Mouse (Mus musculus): Measurements from ENCODE around the gene 1700025G04Rik.

Gene 1700025G04Rik

DNA sequence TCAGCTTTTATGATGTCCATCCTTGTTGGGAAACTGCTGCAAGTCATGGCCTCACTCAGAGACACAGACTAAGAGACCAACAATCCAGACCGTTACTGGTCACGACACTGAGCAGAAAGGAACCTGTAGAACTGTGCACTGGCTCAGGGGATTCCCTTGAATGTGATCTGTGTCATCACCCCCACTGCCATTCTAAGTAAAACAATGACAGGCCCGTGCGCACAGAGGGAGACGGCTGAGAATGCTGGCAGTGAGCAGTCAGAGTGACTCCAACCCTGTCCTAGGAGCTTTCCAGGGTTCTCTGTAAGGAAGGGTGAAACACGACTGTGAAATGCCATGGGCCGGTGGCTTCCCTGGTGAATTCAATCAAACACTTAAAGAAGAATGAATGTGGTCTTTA lies 132.3 kb downstream of the 1700025G04Rik start:
- DNase-seq: no peak

DNA sequence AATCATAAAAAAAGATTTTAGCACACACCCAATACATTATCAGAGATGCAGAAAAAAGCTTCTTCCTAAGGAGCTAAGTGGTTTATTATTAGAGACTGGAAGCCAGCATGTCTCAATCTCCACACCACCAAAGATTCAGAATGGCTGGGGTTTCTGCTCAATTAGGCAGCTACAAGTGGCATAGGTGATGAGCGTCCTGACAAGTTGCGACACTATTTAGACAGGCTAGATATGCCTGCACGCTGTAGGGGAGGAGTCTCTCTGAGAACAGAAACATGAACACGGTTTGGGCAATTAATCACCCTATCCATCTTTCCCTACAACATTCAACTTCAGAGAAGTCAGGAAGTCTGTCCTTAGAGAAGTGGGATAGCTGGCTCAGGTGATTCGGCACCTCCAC lies 134.1 kb downstream of the 1700025G04Rik start:
- DNase-seq: no peak

DNA sequence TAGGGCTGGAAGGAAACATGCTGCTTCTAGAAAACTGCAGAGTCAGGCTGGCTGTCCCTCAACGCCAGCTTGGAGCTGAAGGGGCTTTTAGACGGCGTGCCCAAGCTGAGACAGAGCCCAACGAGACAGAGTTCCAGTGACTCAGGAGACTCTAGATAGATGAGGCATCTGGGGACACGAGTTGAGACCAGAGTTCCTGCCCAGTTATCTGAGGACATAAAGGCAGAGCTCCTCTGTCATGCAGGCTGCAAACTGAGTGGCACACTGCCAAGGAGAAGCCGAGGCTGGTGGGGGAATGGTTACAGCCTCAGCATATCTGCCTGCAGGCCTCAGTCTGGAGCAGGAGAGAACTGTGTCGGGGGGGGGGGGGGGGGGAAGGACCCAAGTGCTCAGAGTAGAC lies 136.4 kb downstream of the 1700025G04Rik start:
- DNase-seq: peak; percentile 60

DNA sequence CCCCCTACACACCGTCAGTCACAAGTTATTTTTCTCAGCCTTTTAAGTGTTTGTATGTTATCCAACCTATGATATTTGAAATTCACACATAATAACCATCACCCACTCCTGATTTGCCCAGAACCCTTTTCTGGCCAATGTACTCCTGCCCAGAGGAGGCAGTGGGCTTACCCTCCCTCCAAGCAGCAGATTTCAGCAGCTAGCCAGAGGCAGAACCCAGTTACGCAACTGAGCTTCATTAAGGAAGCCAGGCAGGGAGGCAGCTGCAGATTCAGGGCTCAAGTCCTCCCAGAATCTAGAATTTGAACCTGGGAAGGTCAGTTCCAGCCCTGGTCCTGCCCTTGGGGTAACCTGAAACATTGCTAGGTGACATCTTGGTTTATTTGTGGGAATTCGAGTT lies 141.9 kb downstream of the 1700025G04Rik start:
- DNase-seq: no peak

DNA sequence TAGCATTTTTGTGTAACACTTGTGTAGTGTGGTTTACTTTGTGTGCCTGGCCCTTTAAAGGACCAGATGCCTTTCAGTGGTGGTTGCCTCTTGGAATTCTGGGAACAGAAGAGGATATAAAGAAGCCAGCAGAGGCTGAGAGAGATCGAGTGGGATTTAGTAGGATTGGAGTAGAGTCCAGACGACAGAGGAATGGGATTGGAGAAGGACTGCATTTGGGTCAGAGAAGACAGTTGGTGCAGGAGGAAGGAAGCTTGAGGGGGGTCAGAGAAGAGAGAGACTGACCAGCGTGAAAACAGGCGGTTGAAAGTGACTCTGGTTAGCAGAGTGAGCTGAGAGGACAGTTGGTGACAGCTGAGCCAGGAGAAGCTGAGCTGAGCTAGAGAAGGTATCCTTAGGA lies 142.4 kb downstream of the 1700025G04Rik start:
- DNase-seq: no peak

DNA sequence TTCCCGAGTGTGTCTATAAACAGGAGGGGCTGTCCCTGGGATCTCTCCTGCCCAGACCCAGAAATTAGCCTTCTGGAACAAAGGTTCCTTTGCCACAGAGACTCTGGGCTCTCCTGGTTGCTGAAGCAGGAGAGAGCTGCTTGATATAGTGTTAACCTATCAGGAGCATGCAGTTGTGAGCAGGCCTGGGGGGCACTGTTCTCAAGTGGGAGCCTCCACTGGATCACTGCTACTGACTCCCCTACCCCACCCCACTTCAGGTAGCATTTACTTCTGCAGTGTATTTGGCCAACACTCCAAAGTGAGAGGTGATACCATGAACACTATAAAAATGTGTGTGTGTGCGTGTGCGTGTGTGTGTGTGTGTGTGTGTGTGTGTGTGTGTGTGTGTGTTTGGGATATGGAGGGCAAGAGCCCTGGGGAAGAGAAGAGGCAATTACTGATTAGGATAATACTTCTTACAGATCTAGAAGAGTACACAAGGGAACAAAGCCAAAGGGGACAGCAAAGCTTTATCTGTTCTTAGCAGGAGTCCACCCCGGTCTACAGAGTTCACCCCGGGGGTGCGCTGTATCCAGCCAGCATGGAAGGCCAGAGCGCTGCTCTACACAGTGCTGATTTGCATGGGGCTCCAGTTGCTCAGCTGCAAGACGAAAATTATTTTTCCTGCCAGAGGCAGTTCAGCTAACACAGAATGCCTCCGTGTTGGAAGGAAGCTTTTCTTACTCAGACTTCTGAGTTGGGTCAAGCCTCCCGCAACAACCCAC lies 145.3 kb downstream of the 1700025G04Rik start:
- DNase-seq: no peak

DNA sequence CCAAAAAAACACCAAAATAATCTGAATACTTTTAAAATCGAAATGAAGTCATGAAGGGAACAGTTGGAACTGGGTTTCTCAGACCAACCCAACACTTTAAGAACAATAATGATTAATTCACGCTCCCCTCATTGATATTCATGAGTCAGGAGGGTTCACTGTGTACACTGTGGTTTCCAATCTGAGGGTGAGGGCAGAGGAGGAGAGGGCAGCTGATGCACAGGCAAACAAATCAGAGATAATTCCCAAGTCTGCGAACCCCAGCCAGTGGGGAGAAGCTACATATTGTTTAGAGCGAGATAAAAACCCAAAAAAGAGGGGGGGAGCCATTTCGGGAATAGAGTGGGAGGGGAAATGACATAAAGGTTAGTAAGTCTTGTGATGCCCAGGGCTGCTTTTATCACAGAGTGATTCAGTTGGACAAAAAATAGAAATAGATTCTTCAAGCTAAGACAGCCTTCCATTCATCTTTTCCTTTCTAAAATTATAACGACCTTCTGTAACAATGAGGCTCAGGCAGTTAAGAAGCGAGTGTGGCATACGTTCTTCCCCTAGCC lies 146.2 kb downstream of the 1700025G04Rik start:
- no peak for DNase-seq

DNA sequence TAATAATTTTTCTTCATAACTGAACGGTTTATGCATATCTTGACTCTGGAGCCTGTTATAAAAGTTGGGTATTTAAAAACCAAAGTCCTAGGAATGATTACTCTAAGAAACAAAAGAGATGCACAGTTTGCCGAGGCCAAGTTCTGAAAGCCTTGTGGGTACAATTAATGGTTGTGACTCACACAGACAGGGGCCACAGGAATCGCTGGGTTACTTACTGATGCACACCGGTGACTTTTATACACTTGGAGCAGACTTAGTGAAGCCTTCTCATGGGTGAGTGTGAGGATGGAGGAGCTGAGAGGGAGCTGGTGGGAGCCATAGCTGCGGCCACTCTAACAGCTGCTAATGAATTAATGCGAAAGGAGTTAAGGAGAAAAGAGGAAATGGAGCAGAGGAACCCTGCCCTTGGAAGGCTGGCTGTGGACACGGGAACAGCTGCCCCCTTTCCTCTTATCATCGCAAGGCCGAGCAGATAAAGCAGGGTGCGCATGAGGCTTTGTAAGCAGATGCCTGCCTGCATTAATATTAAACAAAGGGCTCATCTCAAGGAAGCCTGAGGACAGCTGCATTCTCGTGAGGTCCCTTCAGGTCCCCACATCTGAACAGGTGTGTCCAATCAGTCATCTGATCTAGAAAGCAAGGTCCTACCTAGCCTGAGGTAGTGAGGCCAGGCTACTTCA lies 146.8 kb downstream of the 1700025G04Rik start:
- DNase-seq: no peak

DNA sequence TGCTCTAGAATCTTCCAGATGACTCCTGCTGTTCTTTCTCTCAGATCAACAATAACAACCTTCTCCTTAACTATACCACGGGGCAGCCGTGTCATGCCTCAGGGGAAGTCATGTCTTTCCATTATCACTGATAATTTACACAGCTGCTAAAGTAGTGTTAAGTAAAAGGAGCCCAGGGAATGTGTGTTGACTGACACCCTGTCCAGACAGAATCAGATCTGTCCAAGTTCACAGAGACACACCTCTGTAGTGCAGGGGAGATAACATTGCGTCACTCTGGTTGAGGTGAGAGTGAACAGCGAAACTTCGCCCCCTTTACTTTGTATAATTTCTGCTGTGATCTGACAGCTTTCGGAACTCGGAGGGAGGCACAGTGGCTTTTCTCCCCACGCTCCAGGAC lies 149.9 kb downstream of the 1700025G04Rik start:
- DNase-seq: no peak

DNA sequence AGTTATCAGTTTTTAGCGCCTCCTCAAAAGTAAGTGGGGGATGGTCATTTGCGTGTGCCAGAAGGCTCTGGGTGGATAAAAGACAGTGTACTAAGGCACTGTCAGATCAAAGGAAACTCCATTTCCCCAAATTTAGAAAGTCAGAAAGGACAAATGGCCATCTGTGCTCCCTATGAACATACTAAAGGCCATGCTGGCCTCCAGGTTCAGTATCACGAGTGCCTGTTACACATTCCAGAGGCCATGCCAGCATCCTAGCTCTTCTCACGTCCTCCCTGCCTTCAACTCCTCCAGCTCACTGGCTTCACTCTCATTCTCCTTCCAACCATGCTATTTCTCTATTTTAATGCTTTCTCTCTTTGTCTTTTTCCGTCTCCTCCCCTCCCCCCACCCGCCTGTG lies 150.4 kb downstream of the 1700025G04Rik start:
- no peak for DNase-seq

DNA sequence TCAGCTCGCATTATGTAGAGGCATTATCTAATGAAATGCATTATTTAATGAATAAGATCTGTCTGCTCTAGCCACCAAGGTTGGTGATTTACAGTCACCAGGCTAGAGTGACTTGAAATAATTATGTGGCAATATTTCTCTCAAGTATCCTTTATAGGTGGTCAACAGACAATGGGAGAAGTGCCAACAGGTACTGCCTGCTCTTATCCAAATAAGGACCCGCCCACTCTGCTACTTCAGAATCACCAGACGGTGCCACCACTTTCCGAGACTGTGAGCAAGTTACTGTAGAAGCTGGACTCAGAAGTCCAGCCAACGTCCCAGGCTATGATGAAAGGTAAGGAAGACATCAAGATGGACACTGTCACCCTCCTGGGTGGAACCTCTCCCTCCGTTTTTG lies 156.3 kb downstream of the 1700025G04Rik start:
- no peak for DNase-seq

DNA sequence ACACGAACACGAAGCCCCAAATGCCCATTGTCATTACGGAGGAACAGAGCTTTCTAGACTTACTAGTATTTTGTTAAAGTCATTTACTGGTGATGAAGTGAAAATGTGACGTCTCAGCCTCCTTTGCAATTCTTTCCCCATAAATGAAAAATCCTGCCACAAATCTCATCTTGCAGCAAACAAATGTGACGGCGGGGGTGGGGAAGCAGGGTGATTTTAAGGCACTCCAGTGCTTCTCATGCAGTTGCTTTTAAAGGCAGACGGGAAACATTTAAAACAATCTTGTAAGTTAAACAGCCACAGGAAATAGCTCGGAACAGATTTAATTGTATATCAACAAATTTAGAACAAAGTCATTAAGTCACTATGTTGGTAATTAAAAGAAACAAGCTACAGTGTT lies 163.1 kb downstream of the 1700025G04Rik start:
- DNase-seq: no peak

DNA sequence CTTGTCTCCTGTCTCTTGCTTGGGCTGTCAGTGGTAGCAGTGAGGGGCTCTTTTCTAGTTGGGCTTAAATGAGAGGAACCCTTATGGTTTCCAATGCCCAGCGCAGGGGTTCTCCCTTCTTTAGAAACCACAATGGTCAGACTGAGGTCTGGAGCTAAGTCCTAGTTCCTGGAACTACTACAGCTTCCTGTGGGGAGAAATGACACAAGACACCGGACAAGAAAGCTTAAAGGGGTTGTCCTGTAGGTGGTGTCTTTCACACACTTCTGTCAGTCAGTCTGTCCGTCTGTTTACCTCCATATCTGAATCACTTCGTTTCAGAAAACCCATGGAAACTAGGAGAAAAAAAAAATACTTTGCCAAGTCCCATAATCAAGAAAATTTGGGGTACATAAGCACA lies 163.8 kb downstream of the 1700025G04Rik start:
- DNase-seq: no peak

DNA sequence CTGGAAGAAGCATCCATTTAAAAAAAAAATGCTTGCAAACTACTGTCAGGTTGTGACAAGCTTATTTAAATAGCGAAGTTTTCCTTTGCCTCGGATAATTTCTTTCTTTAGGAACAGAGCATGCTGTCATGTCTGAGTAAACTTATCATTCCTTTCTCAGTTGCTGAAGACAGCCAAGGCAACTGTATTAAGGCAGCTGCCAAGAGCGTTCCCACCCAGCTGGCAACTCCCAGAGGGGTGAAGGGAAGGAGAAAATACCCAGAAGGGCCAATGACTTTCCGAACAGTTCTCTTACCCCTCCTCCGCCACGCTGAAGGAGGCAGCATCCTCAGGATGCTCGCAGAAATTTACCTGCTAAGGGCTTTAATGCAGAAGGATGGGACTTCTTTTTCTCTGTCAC lies 164.2 kb downstream of the 1700025G04Rik start:
- peak; percentile 43 for DNase-seq

DNA sequence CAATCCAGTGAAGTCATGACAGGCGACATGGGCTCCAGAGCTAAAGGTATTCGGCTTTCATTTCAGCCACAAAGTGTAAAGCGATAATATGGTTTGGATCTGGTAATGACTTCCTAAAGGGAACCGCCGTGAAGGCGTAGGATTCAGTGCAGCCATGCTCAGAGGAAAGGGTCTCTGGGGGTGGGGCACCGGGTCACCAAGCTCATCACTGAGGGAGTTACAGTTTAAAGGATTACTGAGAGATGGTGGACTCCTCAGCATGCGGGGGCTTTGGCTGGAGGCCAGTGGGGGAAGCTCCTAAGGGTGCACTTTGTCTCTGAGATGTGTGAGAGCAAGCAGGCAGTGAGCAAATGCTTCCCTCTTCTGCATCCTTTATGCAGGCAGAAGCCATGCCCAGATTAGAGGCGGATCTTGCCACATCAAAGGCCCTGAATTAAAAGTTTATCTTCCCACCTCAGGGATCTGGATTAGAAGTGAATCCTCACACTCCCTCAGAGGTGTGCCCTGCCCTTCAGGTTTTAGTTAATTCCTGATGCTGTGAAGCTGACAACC lies 171.0 kb downstream of the 1700025G04Rik start:
- no peak for DNase-seq

DNA sequence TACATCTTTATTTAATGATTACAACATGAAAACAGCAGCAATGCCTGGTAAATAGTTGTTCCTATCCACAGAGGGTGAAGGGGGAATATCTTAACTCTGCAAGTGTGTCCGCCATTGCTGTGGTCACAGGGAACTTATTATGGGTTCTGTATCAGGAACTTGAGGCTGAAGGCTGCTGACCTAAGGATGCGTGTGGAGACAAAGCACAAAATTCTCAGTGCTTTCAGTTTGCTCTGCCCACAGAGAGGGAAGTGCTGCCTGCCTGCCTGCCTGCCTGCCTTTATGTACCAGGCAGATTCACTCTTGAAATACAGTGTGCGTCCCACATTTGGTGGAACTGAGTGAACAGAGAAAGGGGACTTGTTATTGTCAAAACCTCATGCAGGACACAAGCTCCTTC lies 172.2 kb downstream of the 1700025G04Rik start:
- no peak for DNase-seq

DNA sequence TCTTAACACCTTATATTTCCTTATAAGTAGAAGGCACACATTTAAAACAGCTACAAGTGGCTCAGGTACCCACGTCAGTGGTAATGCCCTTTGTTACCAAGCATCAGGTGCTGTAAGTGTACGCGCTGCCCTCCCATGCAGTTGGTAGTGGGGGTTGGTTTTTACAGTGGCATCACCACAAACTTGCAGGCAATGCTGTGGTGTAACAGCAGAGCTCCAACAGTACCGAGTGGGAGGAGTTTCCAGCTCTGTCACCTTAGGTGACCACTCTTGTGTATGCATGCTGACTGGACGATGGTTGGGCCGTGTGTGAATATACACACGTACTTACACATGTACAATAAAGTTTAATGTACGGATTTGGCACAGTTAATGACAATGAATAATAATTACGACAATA lies 175.4 kb downstream of the 1700025G04Rik start:
- no peak for DNase-seq

DNA sequence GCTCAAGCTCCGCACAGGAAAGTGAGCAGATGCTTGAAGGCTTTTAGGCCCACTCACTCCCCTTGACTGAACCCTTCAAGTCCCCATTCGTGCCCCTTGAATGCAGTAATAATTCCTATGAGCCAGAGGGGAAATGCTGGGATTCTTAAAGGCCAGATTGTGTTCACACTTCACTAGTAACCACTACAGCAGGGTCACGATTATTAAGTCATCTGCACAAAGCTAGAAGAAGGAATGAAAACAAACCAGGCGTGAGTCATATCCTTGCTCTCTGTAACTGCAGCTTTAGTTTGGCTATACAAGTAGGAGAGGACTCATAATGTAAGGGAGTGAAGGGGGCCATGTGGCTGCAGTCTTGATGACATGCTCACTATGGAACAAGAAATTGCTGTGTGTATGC lies 182.9 kb downstream of the 1700025G04Rik start:
- no peak for DNase-seq

DNA sequence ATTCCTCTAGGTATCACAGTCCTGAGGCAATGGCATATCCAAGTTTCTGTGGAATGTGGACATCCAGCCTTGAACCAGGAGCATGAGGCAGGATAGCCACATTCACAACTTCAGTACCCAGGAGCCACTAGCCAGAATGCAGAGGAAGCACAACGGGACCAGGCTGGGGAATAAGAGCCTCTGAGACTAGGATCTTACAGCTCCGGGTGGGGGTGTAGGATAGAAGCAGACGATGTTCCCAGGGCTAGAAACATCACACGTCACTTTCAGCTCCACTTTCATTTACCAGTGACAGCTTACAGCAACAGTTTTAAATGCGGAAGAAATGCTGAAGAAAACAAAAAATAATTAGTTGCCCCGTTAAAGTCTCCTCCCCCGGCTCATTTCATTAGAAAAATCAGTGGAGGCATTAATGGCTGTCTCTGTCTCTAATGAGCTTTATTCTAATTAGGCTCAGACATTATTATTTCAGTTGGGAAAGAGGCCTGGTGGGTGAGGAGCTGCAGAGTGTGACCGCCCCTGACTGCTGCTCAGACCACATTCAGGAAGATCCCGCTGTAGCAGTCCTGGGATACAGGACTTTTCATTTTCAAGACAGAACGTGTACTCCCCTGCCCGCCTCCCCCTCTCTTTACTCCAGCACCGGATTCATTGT lies 189.1 kb downstream of the 1700025G04Rik start:
- DNase-seq: no peak

DNA sequence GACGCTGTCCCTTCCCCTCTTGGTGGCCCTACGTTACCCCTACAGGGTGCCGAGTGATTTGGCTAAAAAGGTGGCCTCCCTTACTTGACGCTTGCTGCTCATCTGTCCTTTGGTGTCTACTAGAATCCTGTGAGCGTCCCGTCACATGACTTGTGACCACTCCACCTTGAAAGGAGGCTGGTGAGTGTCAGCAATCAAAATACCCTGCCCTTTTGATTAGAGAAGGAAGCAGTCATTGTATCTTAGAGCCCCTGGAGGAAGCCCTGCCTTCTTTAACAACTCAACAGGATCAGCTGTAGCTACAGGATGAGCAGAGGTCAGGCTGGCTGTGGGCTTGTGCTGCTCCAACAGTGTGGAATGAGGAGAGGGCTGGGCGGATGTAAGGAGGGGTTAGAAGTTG lies 190.0 kb downstream of the 1700025G04Rik start:
- no peak for DNase-seq

DNA sequence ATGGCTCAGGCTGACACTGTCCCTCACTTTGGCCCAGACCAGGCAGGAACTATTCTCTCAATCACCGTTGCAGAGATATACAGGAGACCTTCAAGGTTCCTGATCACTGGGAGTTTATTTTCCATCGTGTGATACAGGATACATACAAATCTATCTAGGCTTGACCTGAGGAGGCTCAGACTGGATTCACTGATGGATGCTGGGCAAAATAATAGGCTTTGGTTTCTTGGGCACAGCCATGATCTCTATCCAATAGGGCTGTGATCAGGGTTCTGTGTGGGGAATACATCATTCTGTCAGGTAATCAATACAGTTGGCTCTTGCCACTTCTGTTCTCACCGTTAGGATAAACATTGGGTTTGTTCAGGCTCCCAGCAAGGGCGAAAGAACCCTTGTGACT lies 194.5 kb downstream of the 1700025G04Rik start:
- DNase-seq: no peak

DNA sequence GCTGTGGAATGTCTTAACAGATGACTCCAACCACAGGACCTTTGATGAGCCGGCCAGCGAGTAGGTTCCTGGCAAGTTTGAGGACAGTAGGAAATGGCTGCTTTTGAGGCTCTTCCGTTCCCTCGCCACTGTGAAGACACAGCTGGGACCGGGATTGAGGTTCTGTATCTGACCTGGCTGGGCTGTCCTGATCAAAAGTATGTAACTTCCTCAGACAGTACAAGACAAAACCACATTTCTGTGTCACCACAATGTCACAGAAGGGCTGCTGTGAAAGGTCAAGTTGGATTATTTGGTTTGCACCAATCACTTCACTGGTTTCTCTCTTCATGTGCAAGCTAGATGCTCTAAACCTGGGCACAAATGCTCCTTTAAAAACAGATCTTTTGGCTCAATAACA lies 195.9 kb downstream of the 1700025G04Rik start:
- DNase-seq: no peak

DNA sequence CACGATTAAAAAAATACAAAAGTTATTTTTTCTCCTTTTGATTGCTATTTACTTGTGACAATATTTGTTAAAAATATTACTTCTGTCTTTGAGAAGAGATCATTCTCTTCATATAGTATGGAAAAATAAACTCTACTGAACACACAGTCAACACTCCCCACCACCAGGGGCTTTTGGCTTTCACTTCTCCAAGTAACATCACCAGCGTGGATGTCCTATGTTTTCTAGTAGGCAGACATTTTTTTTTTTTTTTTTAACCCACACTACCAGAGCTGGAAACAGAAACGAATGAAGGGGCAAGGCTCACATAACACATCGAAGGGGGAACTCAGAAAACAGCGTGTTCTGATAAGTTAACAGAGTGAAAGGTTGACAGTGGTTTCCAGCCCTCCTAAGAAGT lies 197.9 kb downstream of the 1700025G04Rik start:
- DNase-seq: no peak

DNA sequence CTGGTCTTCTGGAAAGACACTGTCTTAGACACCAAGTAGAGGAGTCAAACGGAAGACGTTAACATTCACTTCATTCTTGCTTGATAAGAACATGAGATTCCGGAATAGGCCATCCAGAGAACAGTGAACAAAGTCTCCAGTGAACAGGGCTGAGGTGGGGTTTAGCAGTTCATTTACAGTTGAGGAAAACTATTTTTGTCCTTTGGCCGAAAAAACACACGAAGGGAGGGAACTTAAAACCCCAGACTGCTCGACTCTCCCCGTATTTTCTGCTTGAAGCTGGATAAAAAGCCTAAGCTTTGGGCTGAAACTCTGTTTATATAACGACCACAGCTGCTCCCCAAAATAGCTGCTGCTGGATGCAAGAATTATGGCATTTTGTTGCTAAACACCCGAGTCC lies 198.7 kb downstream of the 1700025G04Rik start:
- DNase-seq: no peak
